Mouse (Mus musculus) CH12.LX (cell line): Measurements from ENCODE around the gene Gm10192. TPM values are rescaled to one million over a fixed set of nuclear protein-coding genes. Genes with fewer than 3 reads are reported as not detected.

Experiments
- DNase-seq: peaks from one replicate; pipeline ENCODE4 v3.0.0-alpha.2; 2013; ENCODE audit errors: extremely low read depth
- H3K27ac ChIP-seq: 2 replicates; pipeline ENCODE4 v1.5.1; 2012; ENCODE audit warnings: low read depth, mild to moderate bottlenecking, control low read depth, moderate library complexity; ENCODE audit not compliant: insufficient read depth
- H3K27me3 ChIP-seq: replicated peaks from 2 replicates; pipeline ENCODE3; 2012; ENCODE audit warnings: inconsistent platforms
- H3K36me3 ChIP-seq, 2 experiments: replicated peaks in 1 of 2; 2 replicates each; pipeline versions ENCODE3 to v1.6.1; 2012; ENCODE audit warnings: inconsistent platforms in 1 of 2, low read length in 1 of 2, mild to moderate bottlenecking in 1 of 2, mixed read lengths in 1 of 2, moderate library complexity in 1 of 2; ENCODE audit not compliant: control insufficient read depth in 1 of 2, insufficient read depth in 1 of 2
- H3K4me1 ChIP-seq, 2 experiments: 2 replicates each; pipeline ENCODE4 v1.6.1; 2012; ENCODE audit warnings: inconsistent platforms in 1 of 2, moderate library complexity in 1 of 2; ENCODE audit not compliant: insufficient read depth in 2 of 2, control insufficient read depth in 1 of 2
- H3K4me2 ChIP-seq: 2 replicates; pipeline ENCODE4 v1.6.1; 2012; ENCODE audit warnings: low read depth, mild to moderate bottlenecking, control low read depth; ENCODE audit not compliant: poor library complexity, insufficient read depth, severe bottlenecking
- H3K4me3 ChIP-seq, 3 experiments: fragments of 150-350 bp in 1 of 3; sonication (generic) in 1 of 3; replicated peaks in 1 of 3; 2 replicates each; pipeline versions ENCODE3 to v1.5.1; 2011 to 2012; ENCODE audit warnings: low read depth in 2 of 3, low read length in 2 of 3, mild to moderate bottlenecking in 2 of 3, moderate library complexity in 2 of 3, control low read depth in 1 of 3, improper control_type of control experiment in 1 of 3, inconsistent platforms in 1 of 3, mixed read lengths in 1 of 3; ENCODE audit not compliant: poor library complexity in 1 of 3
- H3K79me2 ChIP-seq: replicated peaks from 2 replicates; pipeline ENCODE4 v1.6.1; 2012; ENCODE audit warnings: mild to moderate bottlenecking, moderate library complexity; ENCODE audit not compliant: control insufficient read depth, poor library complexity, insufficient read depth, severe bottlenecking; ENCODE audit errors: extremely low read depth
- H3K9ac ChIP-seq: 2 replicates; pipeline ENCODE4 v1.6.1; 2012; ENCODE audit warnings: low read depth, mild to moderate bottlenecking, control low read depth, moderate library complexity; ENCODE audit not compliant: insufficient read depth
- H3K9me3 ChIP-seq: replicated peaks from 2 replicates; pipeline ENCODE3; 2012; ENCODE audit warnings: low read length, inconsistent platforms, mixed read lengths
- HCFC1 ChIP-seq: IDR thresholded peaks from 2 replicates; pipeline ENCODE4 v1.6.1; 2012; ENCODE audit warnings: low read depth, mild to moderate bottlenecking, inconsistent platforms, low read length, improper control_type of control experiment
- JUND ChIP-seq: conservative IDR thresholded peaks from 2 replicates; pipeline ENCODE4 v1.6.1; 2011; ENCODE audit warnings: low read depth, low read length, improper control_type of control experiment
- KAT2A ChIP-seq: IDR thresholded peaks from 2 replicates; pipeline ENCODE4 v1.6.1; 2012; ENCODE audit warnings: low read length, improper control_type of control experiment, inconsistent platforms; ENCODE audit not compliant: insufficient replicate concordance
- MAZ ChIP-seq: IDR thresholded peaks from 2 replicates; pipeline ENCODE4 v1.6.1; 2012; ENCODE audit warnings: low read depth, mild to moderate bottlenecking, inconsistent platforms, low read length, improper control_type of control experiment, moderate library complexity
- MYC ChIP-seq: IDR thresholded peaks from 2 replicates; pipeline ENCODE4 v1.6.1; 2011; ENCODE audit warnings: low read depth, mild to moderate bottlenecking, improper control_type of control experiment, low read length
- NELFE ChIP-seq: IDR thresholded peaks from 2 replicates; pipeline ENCODE4 v1.6.1; 2011; ENCODE audit warnings: low read depth, low read length, improper control_type of control experiment
- POLR2AphosphoS2 ChIP-seq: IDR thresholded peaks from 2 replicates; pipeline ENCODE4 v1.6.1; 2011; ENCODE audit warnings: low read depth, low read length, improper control_type of control experiment
- TCF12 ChIP-seq: IDR thresholded peaks from 2 replicates; pipeline ENCODE4 v1.6.1; 2014; ENCODE audit warnings: low read depth, mild to moderate bottlenecking, inconsistent platforms, low read length, improper control_type of control experiment
- UBTF ChIP-seq: IDR thresholded peaks from 2 replicates; pipeline ENCODE4 v1.6.1; 2012; ENCODE audit warnings: low read depth, mild to moderate bottlenecking, inconsistent platforms, low read length, improper control_type of control experiment, moderate library complexity
- USF1 ChIP-seq: IDR thresholded peaks from 2 replicates; pipeline ENCODE4 v1.6.1; 2014; ENCODE audit warnings: low read depth, mild to moderate bottlenecking, inconsistent platforms, low read length, improper control_type of control experiment
- USF2 ChIP-seq: conservative IDR thresholded peaks from 2 replicates; pipeline ENCODE4 v1.6.1; 2011; ENCODE audit warnings: low read depth, low read length, improper control_type of control experiment
- ZC3H11A ChIP-seq: IDR thresholded peaks from 2 replicates; pipeline ENCODE4 v1.6.1; 2012; ENCODE audit warnings: low read depth, mild to moderate bottlenecking, inconsistent platforms, low read length, improper control_type of control experiment
- ZMIZ1 ChIP-seq: IDR thresholded peaks from 2 replicates; pipeline ENCODE4 v1.6.1; 2012; ENCODE audit warnings: low read depth, mild to moderate bottlenecking, inconsistent platforms, low read length, improper control_type of control experiment
- ZNF384 ChIP-seq: IDR thresholded peaks from 2 replicates; pipeline ENCODE4 v1.6.1; 2012; ENCODE audit warnings: low read depth, low read length, improper control_type of control experiment, inconsistent platforms
- dilution Hi-C: fragments of 300-500 bp; cut with MboI; formaldehyde crosslinking; loops from 2 replicates; pipeline ENCODE4 v1.14.3; 2020; ENCODE audit warnings: low sequenced_read_pairs; ENCODE audit not compliant: extremely low pct_unique_long_range_greater_than_20kb, extremely low pct_ligation_motif_present
- in situ Hi-C: fragments of 300-500 bp; cut with MboI; formaldehyde crosslinking; loops from 3 replicates; pipeline ENCODE4 v1.14.3; 2019; ENCODE audit warnings: low sequenced_read_pairs, low pct_ligation_motif_present, low pct_unique_long_range_greater_than_20kb, mixed read lengths
- polyA plus RNA-seq: library from polyadenylated mRNA; unstranded; fragments of >175 nt; gene quantifications from 2 replicates; pipeline ENCODE4 v1.2.1, GENCODE M21; 2012; ENCODE audit warnings: low read depth; ENCODE audit not compliant: insufficient read length
- total RNA-seq, 2 experiments: library from RNA; depleted of rRNA; stranded (reverse); fragments of 300-350 nt in 1 of 2; fragments of >200 nt in 1 of 2; gene quantifications; 2 replicates each; pipeline ENCODE4 v1.2.3; 2012 to 2014

The Gm10192 gene
- total and polyA plus RNA-seq, 3 experiments, result not detected

DNA sequence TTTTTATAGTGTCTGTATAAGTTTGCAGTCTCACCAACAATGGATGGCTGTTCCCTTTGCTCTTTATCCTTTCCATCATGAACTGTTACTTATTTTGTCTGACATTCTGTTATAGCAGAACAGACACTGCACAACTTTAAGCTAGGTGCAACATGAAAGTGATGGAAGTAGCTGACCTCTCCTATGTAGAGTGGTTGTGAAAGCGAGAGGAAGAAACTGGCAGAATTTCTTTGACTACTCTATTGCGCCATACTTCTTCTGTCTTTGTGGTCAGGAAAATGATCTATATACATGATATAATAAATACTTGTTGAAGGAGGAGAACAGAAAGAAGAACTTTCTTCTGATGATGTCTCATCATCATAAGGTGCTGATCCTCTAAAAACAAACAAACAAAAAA, 40.5 kb downstream of the Gm10192 start:
- Histone ChIP-seq H3K27ac (no peak overlapping the region), H3K9me3 (peaks cover 25% of the 10 kb centered on the region), H3K36me3 (no peaks in the 10 kb centered on the region), H3K4me1 (no peaks in the 10 kb centered on the region), H3K9ac (no peak overlapping the region), H3K4me2 (no peak overlapping the region), H3K79me2 (no peaks in the 10 kb centered on the region), H3K27me3 (no peaks in the 10 kb centered on the region), H3K4me3 (no peak overlapping the region)
- no peak for DNase-seq
- in situ Hi-C loops (no loop called here), dilution Hi-C loops (no loop called here)
- TF ChIP-seq POLR2AphosphoS2 (no peak), NELFE (no peak), ZNF384 (no peak), ZMIZ1 (no peak), HCFC1 (no peak), UBTF (no peak), TCF12 (no peak), KAT2A (no peak), ZC3H11A (no peak), MYC (no peak), MAZ (no peak), JUND (no peak), USF2 (no peak), USF1 (no peak)
